In the genomic region with DNA sequence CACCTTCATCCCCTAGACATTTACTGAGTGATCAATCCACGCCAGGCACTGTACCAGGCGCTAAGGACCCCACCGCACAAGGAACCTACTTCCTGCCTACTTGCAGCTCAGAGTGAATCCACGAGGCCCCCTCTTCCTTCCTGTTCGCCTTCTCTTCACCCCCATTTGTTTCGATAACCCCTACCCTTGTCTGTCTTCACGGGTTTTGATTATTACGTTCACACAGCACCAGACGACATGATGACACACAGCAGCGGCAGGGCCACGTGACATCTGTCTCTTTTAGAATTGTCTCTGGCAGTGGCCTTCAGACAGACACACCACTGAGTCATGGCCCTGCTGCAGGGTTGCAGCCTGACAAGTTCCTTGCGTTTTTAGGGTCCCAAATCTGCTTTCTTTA, we compare ENCODE assay signal across 16 mouse cellular contexts. TPM values are rescaled to one million over a fixed set of nuclear protein-coding genes. Genes with fewer than 3 reads are reported as not detected.
DNase-seq lines count a peak whose midpoint lies in the region; ATAC-seq and TF ChIP-seq lines count a peak whose summit lies in the region.
"Had no signal": no experiment of that assay in that cellular context is flagged by ENCODE, and none has a peak within 500 bp of the region (broad histone marks: within the 10 kb centered on the region; RNA-seq: fewer than 3 reads in every experiment).

No protein-coding gene starts in this region.

- no peak overlapping the region for H3K4me3 ChIP-seq in liver, adult 2 months (ENCODE audit: insufficient read depth, low read depth, low read length)
- H3K4me3 ChIP-seq in liver, embryonic 11.5 days (ENCODE audit: low read depth, low read length), result no peak overlapping the region
- H3K4me3 ChIP-seq: hindbrain, embryonic 15.5 days; left cerebral cortex, adult 2 months; liver, embryonic 15.5 days; midbrain, embryonic 12.5 days; stomach, embryonic 15.5 days had no signal

- no peak overlapping the region for H3K27ac ChIP-seq in liver, adult 2 months (replicated peaks; ENCODE audit: insufficient read depth, low read depth, low read length)
- H3K27ac ChIP-seq in liver, embryonic 11.5 days (ENCODE audit: low read depth, low read length), result no peak overlapping the region
- H3K27ac ChIP-seq: hindbrain, embryonic 15.5 days; left cerebral cortex, adult 2 months; liver, embryonic 15.5 days; midbrain, embryonic 12.5 days; stomach, embryonic 15.5 days had no signal

- DNase-seq in liver, adult 2 months (ENCODE audit: extremely low read depth, low read depth, low spot score), result peak; percentile 53
- DNase-seq in liver (no peak), MN1 (ENCODE audit: low spot score) (peak; percentile 63)
- peak; percentile 57 for DNase-seq in thymus, postnatal 25 days
- no peak for DNase-seq in left cerebral cortex, adult 11 months (ENCODE audit: low spot score)
- DNase-seq in liver, embryonic 11.5 days (ENCODE audit: low spot score), result no peak
- DNase-seq: cerebellum, adult 9-11 months; kidney, postnatal 10 days had no signal

- TF ChIP-seq POLR2A in liver, adult 2 months (IDR thresholded peaks at IDR 0.05; ENCODE audit: extremely low read depth, insufficient read depth, low read length), result no peak

- no peaks in the 10 kb centered on the region for H3K79me2 ChIP-seq in liver, adult 2 months (ENCODE audit: control insufficient read depth, insufficient read depth, low read length)

- peaks cover 15% of the 10 kb centered on the region for H3K4me1 ChIP-seq in liver, adult 2 months (ENCODE audit: control insufficient read depth, insufficient read depth, low read length)
- H3K4me1 ChIP-seq in liver, embryonic 11.5 days (replicated peaks; ENCODE audit: control insufficient read depth, insufficient read depth, low read length), result peaks cover 24% of the 10 kb centered on the region

- H3K9ac ChIP-seq in liver, adult 2 months (ENCODE audit: low read depth, low read length), result no peak overlapping the region
- no peak overlapping the region for H3K9ac ChIP-seq in liver, embryonic 11.5 days (ENCODE audit: low read depth, low read length)
- H3K9ac ChIP-seq: hindbrain, embryonic 15.5 days; liver, embryonic 15.5 days; midbrain, embryonic 12.5 days; stomach, embryonic 15.5 days had no signal

- no peaks in the 10 kb centered on the region for H3K36me3 ChIP-seq in liver, adult 2 months (ENCODE audit: control insufficient read depth, insufficient read depth, low read length)
- no peaks in the 10 kb centered on the region for H3K36me3 ChIP-seq in liver, embryonic 11.5 days (ENCODE audit: control insufficient read depth, insufficient read depth, low read length)
- H3K36me3 ChIP-seq: hindbrain, embryonic 15.5 days; liver, embryonic 15.5 days; midbrain, embryonic 12.5 days; stomach, embryonic 15.5 days had no signal

- TF ChIP-seq CTCF in liver, adult 2 months (IDR thresholded peaks at IDR 0.05; ENCODE audit: low read depth, low read length), result no peak

- H3K27me3 ChIP-seq in liver, adult 2 months (ENCODE audit: control insufficient read depth, insufficient read depth, low read length), result no peaks in the 10 kb centered on the region
- no peaks in the 10 kb centered on the region; the same call in 1 of the 2 replicates for H3K27me3 ChIP-seq in liver, embryonic 11.5 days (replicated peaks; ENCODE audit: control insufficient read depth, insufficient read depth, low read length)
- H3K27me3 ChIP-seq: hindbrain, embryonic 15.5 days; stomach, embryonic 15.5 days had no signal

- no peaks in the 10 kb centered on the region for H3K9me3 ChIP-seq in liver, embryonic 11.5 days (ENCODE audit: control insufficient read depth, low read length)
- H3K9me3 ChIP-seq: hindbrain, embryonic 15.5 days; liver, embryonic 15.5 days; midbrain, embryonic 12.5 days; stomach, embryonic 15.5 days had no signal

- WGBS in liver, adult 2 months, result 60% methylated on average over 12 of the region's 12 CpGs
- 43% methylated on average over 12 of the region's 12 CpGs for WGBS in liver, embryonic 11.5 days

- H3K4me2 ChIP-seq in liver, embryonic 11.5 days, result no peak overlapping the region
- H3K4me2 ChIP-seq: hindbrain, embryonic 15.5 days; liver, embryonic 15.5 days; midbrain, embryonic 12.5 days; stomach, embryonic 15.5 days had no signal

- ATAC-seq in granulocyte monocyte progenitor cell, adult 5-6 weeks (replicated peaks; ENCODE audit: poor library complexity, severe bottlenecking), result peak; percentile 26
- no peak for ATAC-seq in liver, embryonic 11.5 days (replicated peaks; ENCODE audit: low FRiP score)
- ATAC-seq: forebrain, embryonic 16.5 days had no signal

RNA-seq across cellular contexts. Expression of a gene that starts 21.7 kb away (rescaled TPM):
- 11.3 and 11.6 TPM in 2 replicates for total RNA-seq in liver, adult 2 months (2014; rRNA removed)
- polyA plus RNA-seq in liver, adult 2 months (2012; rRNA removed), result 4.9 and 5.8 TPM in 2 replicates
- 15.1 and 25.0 TPM in 2 replicates for total RNA-seq in granulocyte monocyte progenitor cell, adult 5-6 weeks (2014; fragmentation: Nextera tagmentation)
- total RNA-seq in granulocyte monocyte progenitor cell, adult 5-6 weeks (2017), result 17.5 and 17.6 TPM in 2 replicates
- polyA plus RNA-seq in liver, embryonic 11.5 days (2014; fragmentation: Nextera tagmentation; extraction: Ambion mirVana), result 27.8 and 32.2 TPM in 2 replicates

RNA-seq across cellular contexts. Expression of a gene that starts 29.8 kb away (rescaled TPM):
- total RNA-seq in liver, adult 2 months (2014; rRNA removed), result 1.2 and 1.3 TPM in 2 replicates
- 0.86 and 1.6 TPM in 2 replicates for polyA plus RNA-seq in liver, adult 2 months (2012; rRNA removed)
- total RNA-seq in granulocyte monocyte progenitor cell, adult 5-6 weeks (2014; fragmentation: Nextera tagmentation), result not detected in 2 replicates
- 0.99 and 2.4 TPM in 2 replicates for total RNA-seq in granulocyte monocyte progenitor cell, adult 5-6 weeks (2017)
- 0.23 and 0.73 TPM in 2 replicates for polyA plus RNA-seq in liver, embryonic 11.5 days (2014; fragmentation: Nextera tagmentation; extraction: Ambion mirVana)
- polyA plus RNA-seq: forebrain, embryonic 16.5 days; neural tube, embryonic 14.5 days had no signal

RNA-seq across cellular contexts. Expression of a gene that starts 59.8 kb away (rescaled TPM):
- total RNA-seq in liver, adult 2 months (2014; rRNA removed), result 13.6 and 15.2 TPM in 2 replicates
- 5.7 and 6.9 TPM in 2 replicates for polyA plus RNA-seq in liver, adult 2 months (2012; rRNA removed)
- total RNA-seq in granulocyte monocyte progenitor cell, adult 5-6 weeks (2014; fragmentation: Nextera tagmentation), result 22.0 and 39.8 TPM in 2 replicates
- total RNA-seq in granulocyte monocyte progenitor cell, adult 5-6 weeks (2017), result 26.5 and 29.6 TPM in 2 replicates
- 33.1 and 34.9 TPM in 2 replicates for polyA plus RNA-seq in liver, embryonic 11.5 days (2014; fragmentation: Nextera tagmentation; extraction: Ambion mirVana)

Comparison
In these comparisons a context has a peak if more than half of its experiments do, and no peak if none do; other contexts are left out.
1. DNase-seq: peak in liver, adult 2 months (single experiment), MN1 (single experiment) and thymus, postnatal 25 days (single experiment); none in liver (single experiment), left cerebral cortex, adult 11 months (single experiment) and liver, embryonic 11.5 days (single experiment).